In the genomic region with DNA sequence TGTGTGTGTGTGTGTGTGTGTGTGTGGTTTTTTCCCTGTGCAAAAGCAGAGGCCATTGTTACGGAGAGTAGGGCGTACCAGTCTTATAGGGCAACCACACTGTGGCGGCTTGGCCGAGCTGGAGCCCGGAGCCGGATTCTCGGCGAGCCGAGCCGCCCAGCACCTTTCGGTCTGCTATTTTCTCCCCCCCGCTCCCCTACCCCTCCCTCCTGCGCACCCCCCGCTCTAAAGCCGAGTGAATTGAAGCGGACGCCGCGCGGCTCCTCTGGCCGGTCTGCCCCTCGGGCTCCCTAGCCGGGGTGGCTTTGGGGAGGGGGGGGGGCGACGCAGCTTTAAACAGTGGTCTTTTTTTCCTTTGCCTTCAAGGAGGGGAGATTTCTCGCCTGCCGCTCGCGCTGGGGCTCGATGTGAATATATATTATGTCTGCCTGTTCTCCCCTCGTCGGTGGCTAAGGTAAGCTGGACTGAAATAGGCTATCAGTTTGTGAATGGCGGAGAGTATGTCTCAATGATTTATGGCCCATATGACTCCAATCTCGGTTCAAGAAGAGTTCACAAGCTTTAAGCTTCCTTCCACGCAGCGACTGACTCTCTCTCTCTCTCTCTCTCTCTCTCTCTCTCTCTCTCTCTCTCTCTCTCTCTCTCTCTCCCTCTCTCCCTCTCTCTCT, we compare ENCODE assay signal across 8 mouse cellular contexts. TPM values are rescaled to one million over a fixed set of nuclear protein-coding genes. Genes with fewer than 3 reads are reported as not detected.
DNase-seq lines count a peak whose midpoint lies in the region; ATAC-seq and TF ChIP-seq lines count a peak whose summit lies in the region.
"Had no signal": no experiment of that assay in that cellular context is flagged by ENCODE, and none has a peak within 500 bp of the region (broad histone marks: within the 10 kb centered on the region; RNA-seq: fewer than 3 reads in every experiment).

No protein-coding gene starts in this region.

- ATAC-seq in hindbrain, embryonic 13.5 days (ENCODE audit: low FRiP score) = peak; percentile 57
- ATAC-seq in limb, embryonic 15.5 days (ENCODE audit: insufficient number of reproducible peaks, low FRiP score, low TSS enrichment, low read depth) = no peak
- ATAC-seq in forebrain, embryonic 15.5 days (replicated peaks) = no peak

- H3K9me3 ChIP-seq in hindbrain, embryonic 13.5 days = no peaks in the 10 kb centered on the region
- H3K9me3 ChIP-seq in limb, embryonic 15.5 days = no peaks in the 10 kb centered on the region
- no peaks in the 10 kb centered on the region for H3K9me3 ChIP-seq in forebrain, embryonic 15.5 days
- H3K9me3 ChIP-seq: forebrain, embryonic 10.5 days had no signal

- H3K36me3 ChIP-seq in spleen, adult 2 months (ENCODE audit: control insufficient read depth, insufficient read depth, low read length) = no peaks in the 10 kb centered on the region
- H3K36me3 ChIP-seq in hindbrain, embryonic 13.5 days = peaks cover 9% of the 10 kb centered on the region
- H3K36me3 ChIP-seq in limb, embryonic 15.5 days = no peaks in the 10 kb centered on the region
- H3K36me3 ChIP-seq in forebrain, embryonic 15.5 days = no peaks in the 10 kb centered on the region
- H3K36me3 ChIP-seq: forebrain, embryonic 10.5 days had no signal

- TF ChIP-seq POLR2A in spleen, adult 2 months (IDR thresholded peaks at IDR 0.05; ENCODE audit: low read depth, low read length) = no peak

- peak overlapping the region; percentile 37 for H3K4me3 ChIP-seq in spleen, adult 2 months (ENCODE audit: extremely low read depth, insufficient read depth, insufficient read length)
- peak overlapping the region; percentile 57 for H3K4me3 ChIP-seq in hindbrain, embryonic 13.5 days
- H3K4me3 ChIP-seq in limb, embryonic 15.5 days = peak overlapping the region; percentile 27
- no peak overlapping the region for H3K4me3 ChIP-seq in forebrain, embryonic 15.5 days
- H3K4me3 ChIP-seq: forebrain, embryonic 10.5 days had no signal

- peak overlapping the region; percentile 99 for H3K9ac ChIP-seq in hindbrain, embryonic 13.5 days
- no peak overlapping the region for H3K9ac ChIP-seq in limb, embryonic 15.5 days
- no peak overlapping the region for H3K9ac ChIP-seq in forebrain, embryonic 15.5 days (replicated peaks)

- H3K4me1 ChIP-seq in spleen, adult 2 months (ENCODE audit: control insufficient read depth, insufficient read depth, insufficient read length) = peaks cover 6% of the 10 kb centered on the region; the same call in 1 of the 2 replicates
- peaks cover 63% of the 10 kb centered on the region for H3K4me1 ChIP-seq in hindbrain, embryonic 13.5 days (replicated peaks)
- H3K4me1 ChIP-seq in limb, embryonic 15.5 days = peaks cover 25% of the 10 kb centered on the region
- peaks cover 7% of the 10 kb centered on the region for H3K4me1 ChIP-seq in forebrain, embryonic 15.5 days

- H3K27me3 ChIP-seq in spleen, adult 2 months (ENCODE audit: control insufficient read depth, insufficient read depth, low read length) = peaks cover 5% of the 10 kb centered on the region
- H3K27me3 ChIP-seq in hindbrain, embryonic 13.5 days = peaks cover 78% of the 10 kb centered on the region
- H3K27me3 ChIP-seq in limb, embryonic 15.5 days = peaks cover 97% of the 10 kb centered on the region
- peaks cover 98% of the 10 kb centered on the region for H3K27me3 ChIP-seq in forebrain, embryonic 15.5 days

- DNase-seq in spleen, adult 2 months (ENCODE audit: low read depth in 1 of 2, low spot score in 2 of 2) = no peak
- no peak for DNase-seq in spleen, postnatal 10 days (ENCODE audit: low spot score in 2 of 2)
- no peak for DNase-seq in layer of hippocampus, adult 9-10 months (ENCODE audit: low spot score)
- DNase-seq in right cerebral cortex, postnatal 25 days = no peak

- 3% methylated on average over 36 of the region's 36 CpGs for WGBS in spleen, adult 2 months
- WGBS in hindbrain, embryonic 13.5 days = under 1% methylated on average over 26 of the region's 36 CpGs
- WGBS in limb, embryonic 15.5 days = 1% methylated on average over 30 of the region's 36 CpGs
- WGBS in forebrain, embryonic 15.5 days = under 1% methylated on average over 31 of the region's 36 CpGs

- TF ChIP-seq CTCF in spleen, adult 2 months (IDR thresholded peaks at IDR 0.05; ENCODE audit: extremely low read depth, insufficient read depth, insufficient read length, insufficient replicate concordance) = no peak

- H3K4me2 ChIP-seq in hindbrain, embryonic 13.5 days = peak overlapping the region; percentile 83
- H3K4me2 ChIP-seq in limb, embryonic 15.5 days = peak overlapping the region; percentile 40
- H3K4me2 ChIP-seq in forebrain, embryonic 15.5 days (replicated peaks) = no peak overlapping the region

- peak overlapping the region; percentile 13; the same call in 1 of the 2 replicates for H3K27ac ChIP-seq in spleen, adult 2 months (ENCODE audit: insufficient read depth, low read length)
- H3K27ac ChIP-seq in hindbrain, embryonic 13.5 days = peak overlapping the region; percentile 100
- no peak overlapping the region for H3K27ac ChIP-seq in limb, embryonic 15.5 days
- H3K27ac ChIP-seq in forebrain, embryonic 15.5 days (replicated peaks) = no peak overlapping the region
- H3K27ac ChIP-seq: forebrain, embryonic 10.5 days had no signal

RNA-seq across cellular contexts. Expression of a gene that starts 9.5 kb away (rescaled TPM):
- polyA plus RNA-seq in spleen, adult 2 months (2012; rRNA removed) = 1.9 and 2.4 TPM in 2 replicates
- polyA plus RNA-seq in hindbrain, embryonic 13.5 days (2015; fragmentation: Nextera tagmentation; extraction: Ambion mirVana) = 38.6 and 47.2 TPM in 2 replicates
- 3.1 and 4.8 TPM in 2 replicates for polyA plus RNA-seq in limb, embryonic 15.5 days (2015; fragmentation: Nextera tagmentation; extraction: Ambion mirVana)
- not detected in 2 replicates for polyA plus RNA-seq in forebrain, embryonic 15.5 days (2015; fragmentation: Nextera tagmentation; extraction: Ambion mirVana)
- polyA plus RNA-seq: forebrain, embryonic 10.5 days had no signal

RNA-seq across cellular contexts. Expression of a gene that starts 17.7 kb away (rescaled TPM):
- 2.0 and 2.6 TPM in 2 replicates for polyA plus RNA-seq in spleen, adult 2 months (2012; rRNA removed)
- polyA plus RNA-seq in hindbrain, embryonic 13.5 days (2015; fragmentation: Nextera tagmentation; extraction: Ambion mirVana) = 11.9 and 14.5 TPM in 2 replicates
- polyA plus RNA-seq in limb, embryonic 15.5 days (2015; fragmentation: Nextera tagmentation; extraction: Ambion mirVana) = 0.23 and 0.27 TPM in 2 replicates
- not detected in 2 replicates for polyA plus RNA-seq in forebrain, embryonic 15.5 days (2015; fragmentation: Nextera tagmentation; extraction: Ambion mirVana)
- polyA plus RNA-seq: forebrain, embryonic 10.5 days had no signal

RNA-seq across cellular contexts. Expression of a gene that starts 22.8 kb away (rescaled TPM):
- polyA plus RNA-seq in spleen, adult 2 months (2012; rRNA removed) = 2.6 and 3.3 TPM in 2 replicates
- 9.5 and 11.3 TPM in 2 replicates for polyA plus RNA-seq in hindbrain, embryonic 13.5 days (2015; fragmentation: Nextera tagmentation; extraction: Ambion mirVana)
- polyA plus RNA-seq in limb, embryonic 15.5 days (2015; fragmentation: Nextera tagmentation; extraction: Ambion mirVana) = 0.29 and 0.41 TPM in 2 replicates
- polyA plus RNA-seq in forebrain, embryonic 15.5 days (2015; fragmentation: Nextera tagmentation; extraction: Ambion mirVana) = not detected in 2 replicates
- polyA plus RNA-seq: forebrain, embryonic 10.5 days had no signal

RNA-seq across cellular contexts. Expression of a gene that starts 24.7 kb away (rescaled TPM):
- polyA plus RNA-seq in spleen, adult 2 months (2012; rRNA removed) = not detected in 2 replicates
- 0.30 and 0.74 TPM in 2 replicates for polyA plus RNA-seq in hindbrain, embryonic 13.5 days (2015; fragmentation: Nextera tagmentation; extraction: Ambion mirVana)
- 0.15 TPM in 1 of 2 replicates, not detected in the other for polyA plus RNA-seq in limb, embryonic 15.5 days (2015; fragmentation: Nextera tagmentation; extraction: Ambion mirVana)
- polyA plus RNA-seq in forebrain, embryonic 15.5 days (2015; fragmentation: Nextera tagmentation; extraction: Ambion mirVana) = not detected in 2 replicates
- polyA plus RNA-seq: forebrain, embryonic 10.5 days had no signal

RNA-seq across cellular contexts. Expression of a gene that starts 37.7 kb away (rescaled TPM):
- polyA plus RNA-seq in spleen, adult 2 months (2012; rRNA removed) = 0.37 and 0.40 TPM in 2 replicates
- polyA plus RNA-seq in hindbrain, embryonic 13.5 days (2015; fragmentation: Nextera tagmentation; extraction: Ambion mirVana) = 196 and 216 TPM in 2 replicates
- polyA plus RNA-seq in limb, embryonic 15.5 days (2015; fragmentation: Nextera tagmentation; extraction: Ambion mirVana) = 0.60 and 0.73 TPM in 2 replicates
- not detected in 2 replicates for polyA plus RNA-seq in forebrain, embryonic 15.5 days (2015; fragmentation: Nextera tagmentation; extraction: Ambion mirVana)
- polyA plus RNA-seq: forebrain, embryonic 10.5 days had no signal

Comparison
In these comparisons a context has a peak if more than half of its experiments do, and no peak if none do; other contexts are left out.
1. H3K27ac ChIP-seq: peak in spleen, adult 2 months (single experiment) and hindbrain, embryonic 13.5 days (single experiment); none in limb, embryonic 15.5 days (single experiment) and forebrain, embryonic 15.5 days (single experiment).